Mouse (Mus musculus) lung, embryonic 16.5 days (tissue): Measurements from ENCODE around the gene 2210418O10Rik. TPM values are rescaled to one million over a fixed set of nuclear protein-coding genes. Genes with fewer than 3 reads are reported as not detected.
"Not testable (repeated sequence)": the region's sequence is repeated elsewhere in the genome, so short reads cannot be mapped to it uniquely, and the experiment has no call there.

Source experiments
- ATAC-seq: fragments of 200-750 bp; cut with Nextera tagmentation; 2 replicates; pipeline ENCODE4 v1.8.0; 2017; ENCODE audit warnings: low read depth, mild to moderate bottlenecking, moderate library complexity
- H3K27ac ChIP-seq: fragments of 300-500 bp; sonication (generic); 2 replicates; pipeline ENCODE4 v1.5.1; 2014; ENCODE audit warnings: mild to moderate bottlenecking, control low read depth, low read length
- H3K27me3 ChIP-seq: fragments of 300-500 bp; sonication (generic); 2 replicates; pipeline ENCODE4 v1.6.1; 2014; ENCODE audit warnings: low read depth, low read length, mixed read lengths; ENCODE audit not compliant: control insufficient read depth, insufficient read depth
- H3K36me3 ChIP-seq: fragments of 300-500 bp; sonication (generic); 2 replicates; pipeline ENCODE4 v1.6.1; 2014; ENCODE audit warnings: low read length; ENCODE audit not compliant: control insufficient read depth, insufficient read depth
- H3K4me1 ChIP-seq: fragments of 300-500 bp; sonication (generic); replicated peaks from 2 replicates; pipeline ENCODE4 v1.6.1; 2014; ENCODE audit warnings: low read length, mixed read lengths; ENCODE audit not compliant: control insufficient read depth, insufficient read depth
- H3K4me2 ChIP-seq: fragments of 300-500 bp; sonication (generic); 2 replicates; pipeline ENCODE4 v1.6.1; 2014; ENCODE audit warnings: low read depth, low read length, control low read depth
- H3K4me3 ChIP-seq: fragments of 300-500 bp; sonication (generic); 2 replicates; pipeline ENCODE4 v1.5.1; 2014; ENCODE audit warnings: mild to moderate bottlenecking, low read length, control low read depth
- H3K9ac ChIP-seq: fragments of 300-500 bp; sonication (generic); 2 replicates; pipeline ENCODE4 v1.6.1; 2014; ENCODE audit warnings: low read length, control low read depth
- H3K9me3 ChIP-seq: fragments of 300-500 bp; sonication (generic); 2 replicates; pipeline ENCODE4 v1.6.1; 2016; ENCODE audit warnings: low read length; ENCODE audit not compliant: control insufficient read depth
- WGBS: fragments of 180-500 bp; shearing (Covaris S2); extraction: QIAGEN DNeasy Blood & Tissue Kit; methylation state at CpG from one replicate; pipeline ENCODE4 v1.1.7; 2014; 5-methylcytosine and 5-hydroxymethylcytosine counted together
- polyA plus RNA-seq: library from polyadenylated mRNA; unstranded; fragments of >200 nt; fragmentation: Nextera tagmentation; extraction: Ambion mirVana; gene quantifications from 2 replicates; pipeline ENCODE4 v1.2.1, GENCODE M21; 2015

The 2210418O10Rik gene
- 5.8 and 10.5 TPM in 2 replicates for polyA plus RNA-seq

DNA sequence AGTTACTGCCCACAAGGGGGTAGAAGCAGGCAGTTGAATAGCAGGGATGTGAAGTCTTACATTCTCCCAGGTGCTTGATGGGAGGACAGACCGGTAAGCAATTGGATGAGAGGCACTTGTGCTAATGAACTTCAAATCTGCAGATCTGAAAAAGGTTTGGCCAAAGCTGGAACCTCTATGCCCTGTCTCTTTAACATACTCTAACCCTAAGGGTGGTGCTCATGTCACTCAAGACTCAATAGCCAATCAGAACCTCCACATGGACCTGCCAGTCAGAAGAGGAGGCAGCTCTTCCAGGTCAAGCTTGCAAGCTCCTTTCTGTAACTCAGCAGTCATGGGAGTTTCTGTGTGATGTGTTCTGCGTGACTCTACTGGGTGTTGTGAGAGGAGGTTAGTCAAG is at the start of gene 2210418O10Rik:
Gene 2210418O10Rik, plus strand, starts transcription at position 301 of the 400 bp plus-strand sequence.
- not testable (repeated sequence) for H3K36me3 ChIP-seq, ATAC-seq, H3K4me3 ChIP-seq, H3K4me2 ChIP-seq, H3K9ac ChIP-seq, H3K27ac ChIP-seq, H3K4me1 ChIP-seq, H3K27me3 ChIP-seq, H3K9me3 ChIP-seq
- no CpG with 5 or more reads among the region's 2 CpGs for WGBS

DNA sequence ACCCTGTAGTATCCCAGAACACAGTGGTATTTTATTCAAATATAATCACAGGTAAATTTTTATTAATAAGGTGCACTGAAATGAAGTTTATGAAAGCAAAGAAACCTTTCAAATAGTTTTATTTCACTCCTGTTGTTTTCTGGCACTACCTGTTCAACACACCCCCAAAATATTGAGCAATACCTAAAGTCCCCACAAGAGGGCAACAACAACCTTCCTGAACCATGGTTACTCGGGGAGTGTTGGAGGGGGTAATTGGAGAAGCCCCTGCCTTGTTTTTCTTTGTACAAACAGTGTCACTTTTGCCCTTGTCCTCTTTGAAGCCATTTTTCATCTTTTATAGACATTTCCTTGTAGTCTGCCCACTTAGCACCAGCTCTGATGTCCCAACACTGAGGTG is 22.1 kb downstream of the 2210418O10Rik start:
- not testable (repeated sequence) for H3K9ac ChIP-seq, H3K27me3 ChIP-seq, H3K4me3 ChIP-seq, H3K27ac ChIP-seq, H3K4me2 ChIP-seq, H3K9me3 ChIP-seq, ATAC-seq, H3K36me3 ChIP-seq, H3K4me1 ChIP-seq
- WGBS, result no CpG with 5 or more reads among the region's 1 CpGs

Other genes with a start within 250 kb of the 2210418O10Rik start
- 3.2 TPM in 1 of 2 replicates, not detected in the other for gene Gm2004, start 76.7 kb upstream of the 2210418O10Rik start, polyA plus RNA-seq
- not detected in 2 replicates for gene Gm11009, start 92.9 kb downstream of the 2210418O10Rik start, polyA plus RNA-seq
- gene Gm14435, start 197.0 kb downstream of the 2210418O10Rik start, polyA plus RNA-seq, result 16.0 and 16.9 TPM in 2 replicates